Mouse (Mus musculus): ENCODE measurements around the gene Rpl13.
A peak's percentile ranks its signal among the peaks of the same experiment; 100 is the strongest.
"Not testable (repeated sequence)": the region's sequence is repeated elsewhere in the genome, so short reads cannot be mapped to it uniquely, and the experiment has no call there.

Gene Rpl13

GRCm38 (mm10) chr8:123101735-123102685 is at the start of gene Rpl13:
Gene Rpl13, plus strand, starts transcription at chr8:123102350.
- DNase-seq = peak; percentile 98

GRCm38 (mm10) chr8:123062721-123063120 is 39.4 kb upstream of the Rpl13 start, which contains the start of gene Spg7:
Gene Spg7, plus strand, starts transcription at chr8:123062942.
- no peak for DNase-seq

GRCm38 (mm10) chr8:123064072-123064471 is 38.1 kb upstream of the Rpl13 start:
- DNase-seq = no peak

GRCm38 (mm10) chr8:123064809-123065213 is 37.3 kb upstream of the Rpl13 start:
- no peak for DNase-seq

GRCm38 (mm10) chr8:123065214-123066100 is 36.7 kb upstream of the Rpl13 start:
- DNase-seq = peak; percentile 97 to 98

- no peak for DNase-seq
These were observed 36.0 kb upstream of the Rpl13 start for GRCm38 (mm10) chr8:123066101-123066683.

GRCm38 (mm10) chr8:123071176-123071575 is 31.0 kb upstream of the Rpl13 start:
- peak; percentile 20 to 51 for DNase-seq

- DNase-seq = no peak
These were observed 24.9 kb upstream of the Rpl13 start for GRCm38 (mm10) chr8:123077213-123077612.

- no peak for DNase-seq
These were observed 19.2 kb upstream of the Rpl13 start for GRCm38 (mm10) chr8:123082993-123083392.

- no peak for DNase-seq
These were observed 18.5 kb upstream of the Rpl13 start for GRCm38 (mm10) chr8:123083610-123084009.

GRCm38 (mm10) chr8:123087289-123087688 is 14.9 kb upstream of the Rpl13 start:
- DNase-seq = no peak

GRCm38 (mm10) chr8:123097216-123097615 is 4.9 kb upstream of the Rpl13 start:
- peak in 1 of 2 experiments; percentile 19 for DNase-seq

GRCm38 (mm10) chr8:123097786-123098584 is 4.2 kb upstream of the Rpl13 start:
- peak; percentile 15 to 16 for DNase-seq

- DNase-seq = peak in 1 of 2 experiments; percentile 7
These were observed 1.9 kb upstream of the Rpl13 start for GRCm38 (mm10) chr8:123100288-123100687.

GRCm38 (mm10) chr8:123101244-123101643 is 906 bp upstream of the Rpl13 start:
- no peak for DNase-seq

GRCm38 (mm10) chr8:123102855-123103254 is 705 bp downstream of the Rpl13 start:
- DNase-seq = not testable (repeated sequence)

GRCm38 (mm10) chr8:123103285-123103684 is 1.1 kb downstream of the Rpl13 start:
- DNase-seq = no peak

- DNase-seq = no peak
These were observed 2.1 kb downstream of the Rpl13 start for GRCm38 (mm10) chr8:123104046-123104767.

- no peak for DNase-seq
These were observed 3.6 kb downstream of the Rpl13 start for GRCm38 (mm10) chr8:123105553-123106326.

GRCm38 (mm10) chr8:123106531-123106930 is 4.4 kb downstream of the Rpl13 start:
- peak in 1 of 2 experiments; percentile 34 for DNase-seq

Measured in lung, postnatal 4 days (tissue).